Mouse (Mus musculus): ENCODE measurements around the gene Il18. TPM values are rescaled to one million over a fixed set of nuclear protein-coding genes. Genes with fewer than 3 reads are reported as not detected.
A peak's percentile ranks its signal among the peaks of the same experiment; 100 is the strongest.

The Il18 gene
- 6.6 and 8.1 TPM in 2 replicates for polyA plus RNA-seq (2015; fragmentation: Nextera tagmentation; extraction: Ambion mirVana)

DNA sequence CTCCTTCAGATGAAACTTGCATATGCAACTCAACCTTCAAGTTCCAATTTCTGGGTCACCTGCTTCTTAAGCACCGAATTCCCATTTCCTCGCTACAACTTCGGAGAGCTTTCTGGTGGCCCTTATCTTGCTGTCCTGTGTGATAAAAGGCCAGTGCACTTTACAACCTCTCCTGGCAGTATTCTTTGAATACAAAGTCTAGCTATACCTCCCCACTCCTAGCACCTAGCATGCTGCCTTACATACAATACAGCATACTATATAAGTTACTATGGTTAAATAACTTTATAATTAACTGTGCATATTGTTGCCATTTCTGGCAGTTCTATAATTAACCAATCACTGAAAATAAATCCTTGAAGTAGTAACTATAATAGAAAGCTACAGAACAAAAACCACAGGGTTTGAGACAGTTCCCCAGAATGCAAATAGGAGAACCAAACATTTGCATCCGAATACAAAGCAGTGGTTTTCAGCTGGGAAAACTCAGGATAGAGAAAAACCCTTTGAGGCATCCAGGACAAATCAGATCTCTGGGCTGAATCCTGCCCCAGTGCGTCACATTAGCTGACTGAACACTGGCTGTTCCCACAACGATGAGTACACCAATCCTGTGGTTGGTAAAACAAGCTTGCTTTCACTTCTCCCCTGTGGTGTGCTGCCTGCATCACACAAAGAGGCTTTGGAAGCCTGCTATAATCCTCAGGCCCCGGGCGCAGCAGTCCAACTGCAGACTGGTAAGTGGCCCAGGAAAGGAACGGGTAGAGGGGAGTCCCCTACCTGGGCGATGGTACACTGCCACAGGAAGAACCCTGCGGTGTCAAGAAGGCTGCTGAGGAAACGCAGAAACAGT is at the start of gene Il18:
Gene Il18, plus strand, starts transcription at position 587 of the 853 bp plus-strand sequence.
- Histone ChIP-seq H3K27me3 (no peaks in the 10 kb centered on the region), H3K9me3 (no peaks in the 10 kb centered on the region), H3K36me3 (no peaks in the 10 kb centered on the region), H3K27ac (no peak within 1 kb of the TSS), H3K9ac (no peak within 1 kb of the TSS), H3K4me3 (no peak within 1 kb of the TSS), H3K4me2 (peak within 1 kb of the TSS; percentile 25; the same call in 1 of the 2 replicates), H3K4me1 (0 out of 2 replicates have a peak, but pooled peaks cover 2% of the 10 kb centered on the region)
- 33% methylated on average over 12 of the region's 12 CpGs for WGBS
- no peak for ATAC-seq (ENCODE audit: insufficient number of reproducible peaks, low FRiP score, low TSS enrichment, low read depth)

DNA sequence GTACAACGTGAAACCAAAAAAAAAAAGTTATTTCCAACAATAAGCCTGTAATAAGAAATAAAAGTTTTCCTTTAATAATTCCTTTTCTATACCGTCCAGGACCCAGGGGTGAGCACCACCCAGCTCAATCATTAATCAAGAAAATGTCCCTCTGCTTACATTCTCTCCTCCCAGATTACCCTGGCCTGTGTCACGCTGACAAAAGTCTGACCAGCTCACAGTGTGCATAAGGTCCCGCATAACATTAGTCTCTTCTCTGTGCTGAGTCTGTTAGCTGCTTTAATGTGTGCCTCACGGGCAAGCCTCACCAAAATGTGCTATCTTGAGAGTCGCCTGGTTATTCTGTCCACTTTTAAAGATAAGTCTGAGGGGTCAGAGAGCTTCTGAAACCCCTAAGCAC is 49.2 kb upstream of the Il18 start:
- Histone ChIP-seq H3K4me2 (no peak overlapping the region), H3K27ac (no peak overlapping the region), H3K9ac (no peak overlapping the region), H3K27me3 (no peaks in the 10 kb centered on the region), H3K9me3 (no peaks in the 10 kb centered on the region), H3K4me1 (no peaks in the 10 kb centered on the region), H3K4me3 (no peak overlapping the region), H3K36me3 (no peaks in the 10 kb centered on the region)
- ATAC-seq (ENCODE audit: insufficient number of reproducible peaks, low FRiP score, low TSS enrichment, low read depth), result no peak
- 58% methylated on average over 6 of the region's 6 CpGs for WGBS

DNA sequence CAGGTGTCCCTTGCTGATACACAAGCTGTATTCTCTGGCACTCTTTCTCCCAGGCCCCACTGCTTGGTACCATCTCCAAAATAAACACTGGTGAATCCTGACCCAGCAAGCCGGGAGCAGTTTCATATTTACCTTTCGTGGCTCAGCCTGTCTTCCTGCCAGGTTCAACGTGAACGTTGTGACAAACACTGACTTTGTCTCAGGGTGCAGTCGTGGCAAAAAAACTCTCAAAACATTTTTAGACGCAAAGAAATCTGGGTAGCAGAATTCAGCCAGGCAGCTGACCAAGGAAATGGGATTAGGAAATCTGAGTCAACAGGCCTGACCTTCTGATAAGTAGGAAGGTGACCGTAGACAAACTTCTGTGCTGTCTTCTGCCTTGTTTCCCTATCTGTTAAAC is 47.1 kb upstream of the Il18 start:
- WGBS, result 75% methylated on average over 7 of the region's 7 CpGs
- no peak for ATAC-seq (ENCODE audit: insufficient number of reproducible peaks, low FRiP score, low TSS enrichment, low read depth)
- no peaks in the 10 kb centered on the region for H3K27me3 ChIP-seq
- no peak overlapping the region for H3K27ac ChIP-seq
- H3K4me1 ChIP-seq, result no peaks in the 10 kb centered on the region
- no peak overlapping the region for H3K4me3 ChIP-seq
- no peak overlapping the region for H3K9ac ChIP-seq
- no peaks in the 10 kb centered on the region for H3K9me3 ChIP-seq
- H3K4me2 ChIP-seq, result no peak overlapping the region
- H3K36me3 ChIP-seq, result no peaks in the 10 kb centered on the region

DNA sequence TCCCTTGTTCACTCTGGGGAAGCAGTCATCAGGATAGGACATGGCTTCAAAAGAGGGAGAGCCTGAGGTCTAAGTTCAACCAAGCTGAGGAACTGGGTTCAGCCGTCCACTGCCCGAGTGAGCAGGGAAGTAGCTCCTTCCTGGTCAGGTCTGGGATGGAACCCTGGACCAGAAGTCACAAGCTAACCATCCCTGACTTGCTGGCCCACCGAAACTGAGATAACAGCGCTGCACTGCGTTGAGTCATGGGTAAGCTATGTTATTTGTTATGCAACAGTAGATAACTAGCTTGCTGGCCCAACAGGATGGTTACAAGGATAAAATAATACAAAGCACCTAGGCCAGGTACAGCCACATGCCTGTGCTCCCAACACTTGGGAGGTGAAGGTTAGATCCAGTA is 39.2 kb upstream of the Il18 start:
- Histone ChIP-seq H3K4me1 (no peaks in the 10 kb centered on the region), H3K36me3 (no peaks in the 10 kb centered on the region), H3K9ac (no peak overlapping the region), H3K27ac (no peak overlapping the region), H3K4me3 (no peak overlapping the region), H3K9me3 (no peaks in the 10 kb centered on the region), H3K27me3 (no peaks in the 10 kb centered on the region), H3K4me2 (no peak overlapping the region)
- 87% methylated on average over 5 of the region's 5 CpGs for WGBS
- ATAC-seq (ENCODE audit: insufficient number of reproducible peaks, low FRiP score, low TSS enrichment, low read depth), result no peak

DNA sequence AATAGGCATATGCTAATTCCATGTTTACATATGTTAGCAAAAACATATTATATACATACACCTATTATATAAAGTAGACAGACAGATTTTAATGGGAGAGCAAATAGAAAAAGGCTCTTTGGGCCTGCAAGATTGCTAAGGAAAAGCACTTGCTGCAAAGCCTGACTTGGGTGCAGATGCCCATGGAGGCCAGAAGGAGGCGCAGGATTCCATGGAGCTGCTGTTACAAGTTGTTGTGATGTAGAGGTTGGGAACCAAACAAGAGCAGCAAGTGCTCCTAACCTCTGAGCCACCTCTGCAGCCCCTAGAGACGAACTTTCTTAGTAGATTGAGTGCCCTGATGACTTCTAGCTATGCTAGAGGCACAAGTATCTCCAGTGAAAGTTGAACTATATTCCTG is 35.8 kb upstream of the Il18 start:
- no peak overlapping the region for H3K27ac ChIP-seq
- H3K9ac ChIP-seq, result no peak overlapping the region
- no peak overlapping the region for H3K4me3 ChIP-seq
- H3K4me1 ChIP-seq, result no peaks in the 10 kb centered on the region
- H3K4me2 ChIP-seq, result no peak overlapping the region
- ATAC-seq (ENCODE audit: insufficient number of reproducible peaks, low FRiP score, low TSS enrichment, low read depth), result no peak
- no peaks in the 10 kb centered on the region for H3K9me3 ChIP-seq
- H3K27me3 ChIP-seq, result no peaks in the 10 kb centered on the region
- WGBS, result 12% methylated on average over 2 of the region's 2 CpGs
- no peaks in the 10 kb centered on the region for H3K36me3 ChIP-seq

DNA sequence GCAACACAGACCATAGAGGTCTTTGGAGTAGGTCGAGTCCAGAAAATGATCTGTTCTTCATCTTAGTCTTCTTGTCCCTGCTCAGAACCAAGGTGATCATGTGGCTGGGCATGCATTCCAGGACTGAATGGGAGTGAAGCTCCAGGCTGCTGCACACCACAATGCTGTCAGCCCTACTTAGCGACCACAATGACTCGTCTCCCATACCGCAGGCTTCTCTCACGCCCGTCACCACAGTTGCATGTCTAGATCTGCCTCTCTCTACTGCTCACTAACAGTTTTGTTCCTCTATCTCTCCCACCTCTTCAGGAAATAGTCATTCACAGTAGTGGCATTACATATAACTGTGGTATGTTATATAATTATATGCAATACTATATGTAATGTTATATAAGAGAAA is 33.9 kb upstream of the Il18 start:
- Histone ChIP-seq H3K27me3 (no peaks in the 10 kb centered on the region), H3K4me1 (no peaks in the 10 kb centered on the region), H3K9me3 (no peaks in the 10 kb centered on the region), H3K9ac (no peak overlapping the region), H3K4me2 (no peak overlapping the region), H3K4me3 (no peak overlapping the region), H3K36me3 (peaks cover 9% of the 10 kb centered on the region), H3K27ac (no peak overlapping the region)
- 74% methylated on average over 6 of the region's 6 CpGs for WGBS
- ATAC-seq (ENCODE audit: insufficient number of reproducible peaks, low FRiP score, low TSS enrichment, low read depth), result no peak

DNA sequence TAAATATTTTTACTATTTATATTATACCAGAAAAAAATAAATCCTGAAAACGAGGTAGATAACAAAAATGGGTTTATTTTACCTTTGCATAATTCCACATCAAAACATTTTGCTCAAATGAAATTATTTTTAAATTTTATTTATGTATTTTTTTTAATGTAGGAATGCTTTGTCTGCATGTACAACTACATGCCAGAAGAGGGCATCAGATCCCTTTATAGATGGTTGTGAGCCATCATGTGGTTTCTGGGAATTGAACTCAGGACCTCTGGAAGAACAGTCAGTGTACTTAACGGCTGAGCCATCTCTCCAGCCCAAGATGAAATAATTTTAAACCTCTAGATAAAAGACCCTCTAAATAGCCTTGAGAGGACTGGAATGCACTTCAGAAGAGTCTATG is 33.1 kb upstream of the Il18 start:
- no peak overlapping the region for H3K27ac ChIP-seq
- no peak overlapping the region for H3K4me2 ChIP-seq
- no peaks in the 10 kb centered on the region for H3K4me1 ChIP-seq
- ATAC-seq (ENCODE audit: insufficient number of reproducible peaks, low FRiP score, low TSS enrichment, low read depth), result no peak
- no peaks in the 10 kb centered on the region for H3K27me3 ChIP-seq
- no peaks in the 10 kb centered on the region for H3K9me3 ChIP-seq
- 60% methylated on average over 2 of the region's 2 CpGs for WGBS
- H3K36me3 ChIP-seq, result peaks cover 9% of the 10 kb centered on the region
- H3K4me3 ChIP-seq, result no peak overlapping the region
- H3K9ac ChIP-seq, result no peak overlapping the region

DNA sequence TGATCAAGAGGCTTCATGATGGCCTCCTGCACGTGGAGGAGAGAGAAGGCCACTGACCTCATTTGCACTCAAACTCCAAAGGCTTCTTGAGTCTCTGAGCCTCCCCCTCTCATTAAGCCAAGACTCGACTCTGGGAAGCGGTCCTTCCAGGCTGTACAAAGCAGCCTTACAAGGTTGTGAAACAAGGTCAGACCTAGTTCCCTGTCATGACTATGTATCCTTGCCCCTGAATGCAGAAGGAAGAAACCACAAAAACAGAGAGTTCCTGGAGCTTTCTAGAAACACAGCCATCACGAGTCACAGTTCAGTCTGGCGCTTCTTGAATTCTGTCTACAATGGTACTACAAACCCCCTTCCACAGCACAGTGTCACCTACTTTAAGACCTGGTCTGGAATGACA is 32.1 kb upstream of the Il18 start:
- Histone ChIP-seq H3K4me3 (no peak overlapping the region), H3K36me3 (peaks cover 9% of the 10 kb centered on the region), H3K9ac (no peak overlapping the region), H3K27me3 (no peaks in the 10 kb centered on the region), H3K4me2 (no peak overlapping the region), H3K4me1 (peaks cover 6% of the 10 kb centered on the region; the same call in 1 of the 2 replicates), H3K9me3 (no peaks in the 10 kb centered on the region), H3K27ac (no peak overlapping the region)
- no peak for ATAC-seq (ENCODE audit: insufficient number of reproducible peaks, low FRiP score, low TSS enrichment, low read depth)
- WGBS, result 78% methylated on average over 5 of the region's 5 CpGs

DNA sequence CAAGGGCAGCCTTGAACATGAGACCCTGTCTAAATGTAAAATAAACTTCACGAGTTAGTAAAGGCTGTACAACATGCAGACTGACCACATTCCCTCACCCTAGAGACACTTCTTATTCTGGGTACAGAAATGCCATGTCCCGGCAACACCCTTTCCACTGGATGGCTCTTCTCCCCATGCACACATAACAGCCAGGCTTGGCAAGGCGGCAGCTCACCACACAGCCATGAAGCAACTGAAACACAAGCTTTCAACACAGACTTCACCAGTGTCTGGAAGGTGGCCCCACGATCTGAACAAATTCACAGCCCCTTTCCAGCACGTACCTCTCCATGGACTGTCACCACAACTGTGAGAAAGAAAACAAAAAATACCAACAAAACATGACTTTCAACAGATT is 29.7 kb upstream of the Il18 start:
- Histone ChIP-seq H3K4me1 (peaks cover 11% of the 10 kb centered on the region), H3K4me2 (no peak overlapping the region), H3K9ac (no peak overlapping the region), H3K27ac (no peak overlapping the region), H3K4me3 (no peak overlapping the region), H3K9me3 (no peaks in the 10 kb centered on the region), H3K27me3 (no peaks in the 10 kb centered on the region), H3K36me3 (peaks cover 9% of the 10 kb centered on the region)
- no peak for ATAC-seq (ENCODE audit: insufficient number of reproducible peaks, low FRiP score, low TSS enrichment, low read depth)
- WGBS, result 89% methylated on average over 5 of the region's 5 CpGs

DNA sequence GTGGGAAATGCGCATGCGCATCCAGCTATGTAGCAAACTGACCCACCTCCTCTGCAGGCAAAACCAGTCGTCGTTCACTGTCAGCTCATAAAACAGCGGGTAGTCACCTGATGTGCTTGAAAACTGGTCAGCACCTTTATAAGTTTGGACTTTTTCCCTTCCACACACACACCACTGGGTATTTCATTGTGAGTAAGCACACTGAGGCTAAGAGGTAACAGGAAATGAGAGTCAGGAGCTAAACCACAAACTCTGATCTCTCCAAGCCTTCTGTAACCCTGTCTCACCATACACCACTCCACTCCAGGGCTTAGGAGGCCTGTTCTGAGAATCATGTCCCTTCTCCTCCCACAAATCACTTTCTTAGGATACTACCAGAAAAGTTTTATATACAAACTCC is 29.0 kb upstream of the Il18 start:
- Histone ChIP-seq H3K27me3 (no peaks in the 10 kb centered on the region), H3K9ac (no peak overlapping the region), H3K4me1 (peaks cover 11% of the 10 kb centered on the region), H3K36me3 (peaks cover 9% of the 10 kb centered on the region), H3K4me3 (no peak overlapping the region), H3K27ac (no peak overlapping the region), H3K9me3 (no peaks in the 10 kb centered on the region), H3K4me2 (no peak overlapping the region)
- 63% methylated on average over 5 of the region's 5 CpGs for WGBS
- ATAC-seq (ENCODE audit: insufficient number of reproducible peaks, low FRiP score, low TSS enrichment, low read depth), result no peak

DNA sequence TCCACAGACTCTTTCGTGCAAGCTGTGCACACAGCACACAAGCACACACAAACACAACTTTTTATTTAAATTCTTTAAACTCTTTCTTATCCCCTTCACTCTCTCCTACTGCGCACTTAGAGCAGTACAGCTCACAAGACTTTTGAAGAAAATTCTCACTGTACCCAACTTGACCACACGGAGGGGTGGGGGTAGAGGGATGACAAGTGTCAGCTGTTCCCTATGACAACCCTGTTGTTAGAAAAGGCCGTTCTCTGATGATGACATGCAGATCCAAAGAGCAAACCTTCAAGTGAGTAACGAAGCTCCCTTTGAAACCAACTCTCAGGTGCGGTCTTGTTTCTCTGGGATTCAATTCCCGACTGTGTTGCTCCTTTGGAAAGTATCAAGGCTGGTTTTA is 26.8 kb upstream of the Il18 start:
- WGBS, result 43% methylated on average over 7 of the region's 7 CpGs
- H3K9me3 ChIP-seq, result no peaks in the 10 kb centered on the region
- ATAC-seq (ENCODE audit: insufficient number of reproducible peaks, low FRiP score, low TSS enrichment, low read depth), result no peak
- H3K36me3 ChIP-seq, result peaks cover 9% of the 10 kb centered on the region
- peak overlapping the region; percentile 77 for H3K4me3 ChIP-seq
- peaks cover 11% of the 10 kb centered on the region for H3K4me1 ChIP-seq
- peak overlapping the region; percentile 67 for H3K9ac ChIP-seq
- H3K27me3 ChIP-seq, result no peaks in the 10 kb centered on the region
- H3K27ac ChIP-seq, result no peak overlapping the region
- H3K4me2 ChIP-seq, result peak overlapping the region; percentile 66

DNA sequence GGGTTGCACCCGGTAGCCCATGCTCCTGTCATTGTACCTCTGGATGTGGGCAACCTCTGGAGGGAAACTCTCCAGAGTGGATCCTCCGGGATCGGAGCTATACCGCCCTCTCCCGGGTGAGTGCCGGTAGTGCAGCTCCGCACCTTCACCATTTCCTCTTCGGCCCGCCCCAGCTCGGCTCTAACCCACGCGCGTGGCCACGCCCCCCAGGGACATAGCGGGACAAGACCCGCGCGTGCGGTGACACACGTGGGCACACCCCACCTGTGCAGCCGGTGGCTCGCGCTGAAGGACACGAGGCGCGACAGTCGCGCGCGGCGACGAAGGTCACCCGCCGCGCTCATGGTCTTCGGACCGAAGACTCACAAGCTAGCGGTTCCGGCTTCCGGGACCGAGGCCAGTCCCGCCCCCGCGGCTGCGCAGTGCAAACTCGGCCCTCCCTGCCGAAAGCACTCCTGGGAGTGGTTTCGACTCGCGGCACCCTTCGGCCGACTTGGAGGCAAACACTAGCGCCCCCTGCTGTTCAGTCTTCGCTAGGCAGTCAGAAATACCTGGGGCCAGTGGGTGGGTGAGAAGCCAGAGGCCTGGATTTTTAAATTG is 26.2 kb upstream of the Il18 start, which contains the start of gene Pts:
Gene Pts, minus strand, starts transcription at position 432 of the 600 bp plus-strand sequence.
- no peaks in the 10 kb centered on the region for H3K9me3 ChIP-seq
- peaks cover 11% of the 10 kb centered on the region for H3K4me1 ChIP-seq
- WGBS, result under 1% methylated on average over 54 of the region's 54 CpGs
- peak within 1 kb of the TSS; percentile 77 for H3K4me3 ChIP-seq
- H3K9ac ChIP-seq, result peak within 1 kb of the TSS; percentile 67
- H3K4me2 ChIP-seq, result peak within 1 kb of the TSS; percentile 66
- no peaks in the 10 kb centered on the region for H3K27me3 ChIP-seq
- H3K27ac ChIP-seq, result peak within 1 kb of the TSS; percentile 76
- peaks cover 9% of the 10 kb centered on the region for H3K36me3 ChIP-seq
- ATAC-seq (ENCODE audit: insufficient number of reproducible peaks, low FRiP score, low TSS enrichment, low read depth), result peak; percentile 96
